Mouse (Mus musculus) liver, embryonic 14.5 days (tissue): Measurements from ENCODE around the gene Numa1. TPM values are rescaled to one million over a fixed set of nuclear protein-coding genes. Genes with fewer than 3 reads are reported as not detected.

Experiments used
- ATAC-seq: fragments of 200-750 bp; cut with Nextera tagmentation; 2 replicates; pipeline ENCODE4 v1.8.0; 2017; ENCODE audit warnings: moderate number of reproducible peaks, mild to moderate bottlenecking, moderate library complexity; ENCODE audit not compliant: insufficient read depth
- DNase-seq, 3 experiments: peaks; one replicate each; pipeline ENCODE4 v3.0.0-alpha.2; 2012 to 2013; ENCODE audit warnings: low read depth in 3 of 3, low spot score in 3 of 3
- H3K27ac ChIP-seq: fragments of 300-500 bp; sonication (generic); 2 replicates; pipeline ENCODE4 v1.5.1; 2014; ENCODE audit warnings: moderate library complexity, mild to moderate bottlenecking, control low read depth, inconsistent platforms
- H3K27me3 ChIP-seq: fragments of 300-500 bp; sonication (generic); 2 replicates; pipeline ENCODE4 v1.6.1; 2014; ENCODE audit warnings: mild to moderate bottlenecking, low read length, moderate library complexity; ENCODE audit not compliant: control insufficient read depth, insufficient read depth
- H3K36me3 ChIP-seq: fragments of 300-500 bp; sonication (generic); replicated peaks from 2 replicates; pipeline ENCODE4 v1.6.1; 2014; ENCODE audit warnings: low read depth; ENCODE audit not compliant: control insufficient read depth, insufficient read depth
- H3K4me1 ChIP-seq, 2 experiments: fragments of 200-500 bp in 1 of 2; fragments of 300-500 bp in 1 of 2; sonication (generic) in 1 of 2; replicated peaks; 2 replicates each; pipeline ENCODE4 v1.6.1; 2012 to 2014; ENCODE audit warnings: antibody characterized with exemption in 1 of 2, inconsistent platforms in 1 of 2, low read length in 1 of 2; ENCODE audit not compliant: control insufficient read depth in 2 of 2, insufficient read depth in 2 of 2
- H3K4me2 ChIP-seq: fragments of 300-500 bp; sonication (generic); 2 replicates; pipeline ENCODE4 v1.6.1; 2014; ENCODE audit warnings: low read depth, mild to moderate bottlenecking, control low read depth, moderate library complexity
- H3K4me3 ChIP-seq, 2 experiments: fragments of 200-500 bp in 1 of 2; fragments of 300-500 bp in 1 of 2; sonication (generic) in 1 of 2; 2 replicates each; pipeline ENCODE4 v1.5.1; 2012 to 2014; ENCODE audit warnings: low read depth in 2 of 2, low read length in 2 of 2, mild to moderate bottlenecking in 2 of 2, control low read depth in 1 of 2, inconsistent platforms in 1 of 2, moderate library complexity in 1 of 2; ENCODE audit not compliant: insufficient read depth in 1 of 2
- H3K9ac ChIP-seq: fragments of 300-500 bp; sonication (generic); replicated peaks from 2 replicates; pipeline ENCODE4 v1.6.1; 2014; ENCODE audit warnings: mild to moderate bottlenecking, control low read depth, moderate library complexity
- H3K9me3 ChIP-seq: fragments of 300-500 bp; sonication (generic); 2 replicates; pipeline ENCODE4 v1.6.1; 2016; ENCODE audit warnings: low read length, mixed read lengths; ENCODE audit not compliant: control insufficient read depth
- CTCF ChIP-seq: IDR thresholded peaks from 2 replicates; pipeline ENCODE4 v1.5.1; 2016; ENCODE audit warnings: antibody characterized with exemption, low read depth, control low read depth
- EP300 ChIP-seq: IDR thresholded peaks from 2 replicates; pipeline ENCODE4 v1.6.1; 2016; ENCODE audit warnings: antibody characterized with exemption, low read depth
- WGBS: fragments of 180-500 bp; shearing (Covaris S2); extraction: QIAGEN DNeasy Blood & Tissue Kit; methylation state at CpG from one replicate; pipeline ENCODE4 v1.1.7; 2014; ENCODE audit not compliant: insufficient replicate concordance; 5-methylcytosine and 5-hydroxymethylcytosine counted together
- polyA plus RNA-seq, 2 experiments: library from polyadenylated mRNA; depleted of rRNA in 1 of 2; stranded (reverse) in 1 of 2; unstranded in 1 of 2; fragments of >200 nt; fragmentation: Nextera tagmentation in 1 of 2; extraction: Ambion mirVana in 1 of 2; gene quantifications; 2 replicates each; pipeline versions ENCODE4 v1.2.1 to v1.2.3; 2012 to 2014

The Numa1 gene
- polyA plus RNA-seq, 2 experiments, result 27.4 to 36.2 TPM

- DNase-seq (peak; percentile 20 to 57 (median 22)), ATAC-seq (peak; percentile 53)
- Histone ChIP-seq H3K4me2 (peak overlapping the region; percentile 96), H3K4me1 (peaks cover 16 to 18% of the 10 kb centered on the region in 2 experiments), H3K4me3 (peak overlapping the region; percentile 73 to 92), H3K27ac (peak overlapping the region; percentile 92), H3K27me3 (no peaks in the 10 kb centered on the region), H3K36me3 (no peaks in the 10 kb centered on the region; the same call in 1 of the 2 replicates), H3K9me3 (no peaks in the 10 kb centered on the region), H3K9ac (peak overlapping the region; percentile 86)
- TF ChIP-seq CTCF, result no peak
- no peak for TF ChIP-seq EP300
- WGBS, result 1% methylated on average over 15 of the region's 15 CpGs
Observed at GRCm38 (mm10) chr7:101933300-101933699, 611 bp upstream of the Numa1 start.

- 88% methylated on average over 4 of the region's 4 CpGs for WGBS
- no peak for TF ChIP-seq EP300
- no peak for TF ChIP-seq CTCF
- Histone ChIP-seq H3K27ac (no peak overlapping the region), H3K27me3 (no peaks in the 10 kb centered on the region), H3K36me3 (peaks cover 6% of the 10 kb centered on the region; the same call in 1 of the 2 replicates), H3K4me2 (peak overlapping the region; percentile 96), H3K4me3 (peak overlapping the region; percentile 11 to 73; a peak in 3 of 4 replicates), H3K4me1 (peaks cover 16 to 20% of the 10 kb centered on the region in 2 experiments), H3K9ac (peak overlapping the region; percentile 81; the same call in 1 of the 2 replicates), H3K9me3 (no peaks in the 10 kb centered on the region)
- DNase-seq, result no peak
- no peak for ATAC-seq
Observed at GRCm38 (mm10) chr7:101935957-101936356, 2.0 kb downstream of the Numa1 start.

GRCm38 (mm10) chr7:101936996-101937395 lies 3.1 kb downstream of the Numa1 start:
- Histone ChIP-seq H3K4me2 (no peak overlapping the region), H3K27ac (no peak overlapping the region), H3K4me1 (peaks cover 16 to 27% of the 10 kb centered on the region in 2 experiments), H3K27me3 (no peaks in the 10 kb centered on the region), H3K36me3 (peaks cover 6% of the 10 kb centered on the region; the same call in 1 of the 2 replicates), H3K9me3 (no peaks in the 10 kb centered on the region), H3K4me3 (no peak overlapping the region), H3K9ac (no peak overlapping the region)
- WGBS, result 91% methylated on average over 4 of the region's 4 CpGs
- TF ChIP-seq EP300, result no peak
- TF ChIP-seq CTCF, result no peak
- DNase-seq (no peak), ATAC-seq (no peak)

DNA sequence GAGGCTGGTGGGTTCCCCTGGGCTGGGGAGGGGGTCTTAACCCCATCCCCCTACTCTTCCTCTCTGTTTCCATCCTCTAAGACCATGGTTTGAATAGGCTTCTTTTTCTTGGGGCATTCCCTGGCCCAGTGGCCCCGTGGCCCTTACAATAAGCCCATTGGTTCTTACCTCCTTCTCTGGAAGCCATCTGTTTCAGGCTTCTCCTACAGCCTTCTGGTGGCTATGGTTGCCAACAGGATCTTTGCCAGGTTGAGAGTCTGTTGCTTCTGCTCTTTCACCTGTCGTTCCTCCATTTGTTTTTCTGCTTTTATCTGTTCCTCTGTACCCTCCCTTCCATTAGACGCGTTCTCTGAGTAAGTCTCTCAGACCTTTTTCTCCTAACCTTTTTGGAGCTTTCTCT lies 3.7 kb downstream of the Numa1 start:
- 88% methylated on average over 4 of the region's 4 CpGs for WGBS

DNA sequence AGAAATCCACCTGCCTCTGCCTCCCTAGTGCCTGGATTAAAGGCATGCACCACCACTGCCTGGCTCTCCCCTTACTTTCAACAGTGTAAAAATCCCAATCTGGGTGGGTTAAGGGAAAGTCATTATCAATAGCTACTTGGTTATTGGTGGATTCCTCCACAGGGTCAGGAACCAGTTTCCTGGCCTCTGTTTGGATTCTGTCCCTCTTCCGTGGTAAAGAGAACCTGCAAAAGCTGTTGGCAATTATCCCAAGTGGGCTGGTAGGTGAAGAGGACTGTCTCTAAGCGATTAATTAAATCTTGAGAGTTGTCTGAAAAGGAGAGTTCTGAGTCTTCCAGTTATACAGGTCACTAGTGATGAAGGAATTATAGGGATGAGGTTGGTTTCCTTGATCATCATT lies 4.4 kb downstream of the Numa1 start:
- no peak for TF ChIP-seq CTCF
- TF ChIP-seq EP300, result no peak
- no peaks in the 10 kb centered on the region for H3K27me3 ChIP-seq
- no peak overlapping the region for H3K4me2 ChIP-seq
- H3K9me3 ChIP-seq, result no peaks in the 10 kb centered on the region
- H3K27ac ChIP-seq, result no peak overlapping the region
- ATAC-seq, result no peak
- no peak overlapping the region for H3K4me3 ChIP-seq
- H3K4me1 ChIP-seq, result peaks cover 16 to 29% of the 10 kb centered on the region in 2 experiments
- no peak overlapping the region for H3K9ac ChIP-seq
- no peak for DNase-seq
- 80% methylated on average over 2 of the region's 2 CpGs for WGBS
- peaks cover 6% of the 10 kb centered on the region; the same call in 1 of the 2 replicates for H3K36me3 ChIP-seq

More for the DNA sequence above, 3.7 kb downstream of the Numa1 start:
- Histone ChIP-seq H3K36me3 (peaks cover 6% of the 10 kb centered on the region; the same call in 1 of the 2 replicates), H3K4me2 (no peak overlapping the region), H3K4me3 (no peak overlapping the region), H3K27ac (no peak overlapping the region), H3K9me3 (no peaks in the 10 kb centered on the region), H3K9ac (no peak overlapping the region), H3K4me1 (peaks cover 18 to 31% of the 10 kb centered on the region in 2 experiments), H3K27me3 (no peaks in the 10 kb centered on the region)
- ATAC-seq, result no peak
- TF ChIP-seq CTCF, result no peak
- TF ChIP-seq EP300, result no peak
- no peak for DNase-seq
